Mouse (Mus musculus) hindbrain, embryonic 12.5 days (tissue): ENCODE data around the gene Coro1b. TPM values are rescaled to one million over a fixed set of nuclear protein-coding genes. Genes with fewer than 3 reads are reported as not detected.
A peak's percentile ranks its signal among the peaks of the same experiment; 100 is the strongest.

Experiments used
- ATAC-seq: fragments of 200-750 bp; cut with Nextera tagmentation; 2 replicates; pipeline ENCODE4 v1.8.0; 2017; ENCODE audit warnings: moderate TSS enrichment; ENCODE audit not compliant: low FRiP score
- H3K27ac ChIP-seq: fragments of 300-500 bp; sonication (generic); 2 replicates; pipeline ENCODE4 v1.5.1; 2016; ENCODE audit warnings: mild to moderate bottlenecking
- H3K27me3 ChIP-seq: fragments of 300-500 bp; sonication (generic); 2 replicates; pipeline ENCODE4 v1.6.1; 2016; ENCODE audit warnings: mild to moderate bottlenecking
- H3K36me3 ChIP-seq: fragments of 300-500 bp; sonication (generic); 2 replicates; pipeline ENCODE4 v1.6.1; 2016; ENCODE audit warnings: mild to moderate bottlenecking
- H3K4me1 ChIP-seq: fragments of 300-500 bp; sonication (generic); 2 replicates; pipeline ENCODE4 v1.6.1; 2016
- H3K4me2 ChIP-seq: fragments of 300-500 bp; sonication (generic); replicated peaks from 2 replicates; pipeline ENCODE4 v1.6.1; 2016; ENCODE audit warnings: mild to moderate bottlenecking
- H3K4me3 ChIP-seq: fragments of 300-500 bp; sonication (generic); 2 replicates; pipeline ENCODE4 v1.5.1; 2016; ENCODE audit warnings: mild to moderate bottlenecking
- H3K9ac ChIP-seq: fragments of 300-500 bp; sonication (generic); 2 replicates; pipeline ENCODE4 v1.6.1; 2016; ENCODE audit warnings: mild to moderate bottlenecking, moderate library complexity
- H3K9me3 ChIP-seq: fragments of 300-500 bp; sonication (generic); replicated peaks from 2 replicates; pipeline ENCODE4 v1.6.1; 2016; ENCODE audit warnings: mild to moderate bottlenecking
- WGBS: fragments of 180-500 bp; shearing (Covaris S2); methylation state at CpG from one replicate; pipeline ENCODE4 v1.1.7; 2016; 5-methylcytosine and 5-hydroxymethylcytosine counted together
- polyA plus RNA-seq: library from polyadenylated mRNA; unstranded; fragments of >200 nt; fragmentation: Nextera tagmentation; extraction: Ambion mirVana; gene quantifications from 2 replicates; pipeline ENCODE4 v1.2.1, GENCODE M21; 2016

The Coro1b gene
- polyA plus RNA-seq = 128 and 131 TPM in 2 replicates

- H3K27ac ChIP-seq = peak within 1 kb of the TSS; percentile 67; the same call in 1 of the 2 replicates
- ATAC-seq = peak; percentile 93
- WGBS = 0% methylated on average over 33 of the region's 33 CpGs
These were observed at the start of gene Coro1b for GRCm38 (mm10) chr19:4148491-4148806. TSS of gene Coro1b (plus strand) at chr19:4148619.

GRCm38 (mm10) chr19:4099056-4099455, 49.4 kb upstream of the Coro1b start:
- H3K27me3 ChIP-seq = peaks cover 43% of the 10 kb centered on the region
- 11% methylated on average over 9 of the region's 9 CpGs for WGBS
- H3K36me3 ChIP-seq = no peaks in the 10 kb centered on the region
- no peak overlapping the region for H3K9ac ChIP-seq
- no peak overlapping the region for H3K27ac ChIP-seq
- H3K4me2 ChIP-seq = 0 out of 2 replicates have a peak overlapping the region, but pooled peaks have one; percentile 69
- H3K4me3 ChIP-seq = peak overlapping the region; percentile 50; the same call in 1 of the 2 replicates
- H3K9me3 ChIP-seq = no peaks in the 10 kb centered on the region
- peaks cover 49% of the 10 kb centered on the region for H3K4me1 ChIP-seq
- no peak for ATAC-seq

More at GRCm38 (mm10) chr19:4148491-4148806, at the start of gene Coro1b:
- Histone ChIP-seq H3K9me3 (no peaks in the 10 kb centered on the region), H3K4me1 (peaks cover 26% of the 10 kb centered on the region), H3K27me3 (no peaks in the 10 kb centered on the region), H3K9ac (peak within 1 kb of the TSS; percentile 92), H3K4me2 (peak within 1 kb of the TSS; percentile 89), H3K36me3 (peaks cover 29% of the 10 kb centered on the region), H3K4me3 (peak within 1 kb of the TSS; percentile 87)

- no peak for ATAC-seq
- no peaks in the 10 kb centered on the region for H3K9me3 ChIP-seq
- peak within 1 kb of the TSS; percentile 69 for H3K4me2 ChIP-seq
- 1% methylated on average over 53 of the region's 53 CpGs for WGBS
- H3K4me1 ChIP-seq = peaks cover 49% of the 10 kb centered on the region
- H3K9ac ChIP-seq = peak within 1 kb of the TSS; percentile 68
- no peaks in the 10 kb centered on the region for H3K36me3 ChIP-seq
- H3K27me3 ChIP-seq = peaks cover 43% of the 10 kb centered on the region
- peak within 1 kb of the TSS; percentile 50 for H3K4me3 ChIP-seq
- H3K27ac ChIP-seq = peak within 1 kb of the TSS; percentile 45; the same call in 1 of the 2 replicates
These were observed 48.3 kb upstream of the Coro1b start, which contains the start of gene Pitpnm1 for GRCm38 (mm10) chr19:4099837-4100717. TSS of gene Pitpnm1 (plus strand) at chr19:4099998.

GRCm38 (mm10) chr19:4100718-4101261, 47.6 kb upstream of the Coro1b start:
- peak overlapping the region; percentile 50 for H3K4me3 ChIP-seq
- WGBS = 1% methylated on average over 52 of the region's 52 CpGs
- peaks cover 43% of the 10 kb centered on the region for H3K27me3 ChIP-seq
- 0 out of 2 replicates have a peak, but pooled peaks have one; percentile 0 for ATAC-seq
- peak overlapping the region; percentile 45; the same call in 1 of the 2 replicates for H3K27ac ChIP-seq
- no peaks in the 10 kb centered on the region for H3K9me3 ChIP-seq
- no peaks in the 10 kb centered on the region for H3K36me3 ChIP-seq
- peaks cover 49% of the 10 kb centered on the region for H3K4me1 ChIP-seq
- H3K4me2 ChIP-seq = peak overlapping the region; percentile 69
- peak overlapping the region; percentile 68 for H3K9ac ChIP-seq

- peak overlapping the region; percentile 68 for H3K9ac ChIP-seq
- H3K9me3 ChIP-seq = no peaks in the 10 kb centered on the region
- WGBS = 58% methylated on average over 6 of the region's 6 CpGs
- H3K4me1 ChIP-seq = peaks cover 45% of the 10 kb centered on the region
- no peaks in the 10 kb centered on the region for H3K36me3 ChIP-seq
- H3K4me2 ChIP-seq = peak overlapping the region; percentile 69
- ATAC-seq = no peak
- peak overlapping the region; percentile 50 for H3K4me3 ChIP-seq
- H3K27ac ChIP-seq = no peak overlapping the region
- H3K27me3 ChIP-seq = peaks cover 43% of the 10 kb centered on the region
These were observed 47.0 kb upstream of the Coro1b start for GRCm38 (mm10) chr19:4101466-4101865.

GRCm38 (mm10) chr19:4102049-4102448, 46.4 kb upstream of the Coro1b start:
- WGBS = 67% methylated on average over 2 of the region's 2 CpGs
- Histone ChIP-seq H3K4me1 (peaks cover 43% of the 10 kb centered on the region), H3K9ac (no peak overlapping the region), H3K27ac (no peak overlapping the region), H3K9me3 (no peaks in the 10 kb centered on the region), H3K4me3 (no peak overlapping the region), H3K4me2 (peak overlapping the region; percentile 69; the same call in 1 of the 2 replicates), H3K27me3 (peaks cover 43% of the 10 kb centered on the region), H3K36me3 (no peaks in the 10 kb centered on the region)
- no peak for ATAC-seq

- Histone ChIP-seq H3K9me3 (no peaks in the 10 kb centered on the region), H3K9ac (no peak overlapping the region), H3K36me3 (no peaks in the 10 kb centered on the region; the same call in 1 of the 2 replicates), H3K4me3 (no peak overlapping the region), H3K4me2 (no peak overlapping the region), H3K27me3 (peaks cover 43% of the 10 kb centered on the region), H3K4me1 (peaks cover 42% of the 10 kb centered on the region), H3K27ac (no peak overlapping the region)
- 93% methylated on average over 12 of the region's 12 CpGs for WGBS
- ATAC-seq = no peak
These were observed 45.8 kb upstream of the Coro1b start for GRCm38 (mm10) chr19:4102626-4103025.

- Histone ChIP-seq H3K4me3 (no peak overlapping the region), H3K4me2 (no peak overlapping the region), H3K9ac (no peak overlapping the region), H3K9me3 (no peaks in the 10 kb centered on the region), H3K27me3 (peaks cover 43% of the 10 kb centered on the region), H3K36me3 (peaks cover 4% of the 10 kb centered on the region; the same call in 1 of the 2 replicates), H3K4me1 (peaks cover 36% of the 10 kb centered on the region), H3K27ac (no peak overlapping the region)
- no peak for ATAC-seq
- WGBS = 93% methylated on average over 18 of the region's 18 CpGs
These were observed 45.1 kb upstream of the Coro1b start for GRCm38 (mm10) chr19:4103294-4103693.

- Histone ChIP-seq H3K9me3 (no peaks in the 10 kb centered on the region), H3K27me3 (peaks cover 43% of the 10 kb centered on the region), H3K9ac (no peak overlapping the region), H3K4me2 (no peak overlapping the region), H3K4me3 (no peak overlapping the region), H3K27ac (no peak overlapping the region), H3K4me1 (peaks cover 32% of the 10 kb centered on the region), H3K36me3 (peaks cover 8% of the 10 kb centered on the region; the same call in 1 of the 2 replicates)
- no peak for ATAC-seq
- WGBS = 79% methylated on average over 3 of the region's 3 CpGs
These were observed 44.6 kb upstream of the Coro1b start for GRCm38 (mm10) chr19:4103792-4104191.

GRCm38 (mm10) chr19:4104675-4105194, 43.7 kb upstream of the Coro1b start:
- no peak for ATAC-seq
- H3K27ac ChIP-seq = no peak overlapping the region
- peaks cover 8% of the 10 kb centered on the region; the same call in 1 of the 2 replicates for H3K36me3 ChIP-seq
- 90% methylated on average over 16 of the region's 16 CpGs for WGBS
- H3K4me3 ChIP-seq = no peak overlapping the region
- H3K9me3 ChIP-seq = no peaks in the 10 kb centered on the region
- H3K27me3 ChIP-seq = peaks cover 40% of the 10 kb centered on the region
- no peak overlapping the region for H3K9ac ChIP-seq
- peaks cover 22% of the 10 kb centered on the region for H3K4me1 ChIP-seq
- H3K4me2 ChIP-seq = no peak overlapping the region

GRCm38 (mm10) chr19:4106654-4107053, 41.8 kb upstream of the Coro1b start:
- 89% methylated on average over 14 of the region's 14 CpGs for WGBS
- Histone ChIP-seq H3K9me3 (no peaks in the 10 kb centered on the region), H3K9ac (no peak overlapping the region), H3K4me1 (peaks cover 5% of the 10 kb centered on the region), H3K4me2 (no peak overlapping the region), H3K36me3 (peaks cover 13% of the 10 kb centered on the region), H3K27me3 (peaks cover 21% of the 10 kb centered on the region), H3K27ac (no peak overlapping the region), H3K4me3 (no peak overlapping the region)
- no peak for ATAC-seq

- H3K4me2 ChIP-seq = no peak overlapping the region
- no peaks in the 10 kb centered on the region for H3K9me3 ChIP-seq
- H3K9ac ChIP-seq = no peak overlapping the region
- ATAC-seq = no peak
- H3K27me3 ChIP-seq = peaks cover 2% of the 10 kb centered on the region; the same call in 1 of the 2 replicates
- no peak overlapping the region for H3K4me3 ChIP-seq
- WGBS = 92% methylated on average over 9 of the region's 9 CpGs
- H3K36me3 ChIP-seq = peaks cover 30% of the 10 kb centered on the region
- no peak overlapping the region for H3K27ac ChIP-seq
- H3K4me1 ChIP-seq = no peaks in the 10 kb centered on the region
These were observed 39.9 kb upstream of the Coro1b start for GRCm38 (mm10) chr19:4108535-4108934.
